Mouse (Mus musculus): ENCODE results near the gene Col25a1. TPM values are rescaled to one million over a fixed set of nuclear protein-coding genes. Genes with fewer than 3 reads are reported as not detected.

Col25a1 gene
- polyA plus RNA-seq, 1 experiment from 2014 or later: 3.4 TPM

GRCm38 (mm10) chr3:130633859-130634258 lies 502.6 kb downstream of the Col25a1 start:
- ATAC-seq (ENCODE audit: low FRiP score): no peak
- 78% methylated on average over 5 of the region's 5 CpGs for WGBS
- no peak overlapping the region for H3K4me2 ChIP-seq

DNA sequence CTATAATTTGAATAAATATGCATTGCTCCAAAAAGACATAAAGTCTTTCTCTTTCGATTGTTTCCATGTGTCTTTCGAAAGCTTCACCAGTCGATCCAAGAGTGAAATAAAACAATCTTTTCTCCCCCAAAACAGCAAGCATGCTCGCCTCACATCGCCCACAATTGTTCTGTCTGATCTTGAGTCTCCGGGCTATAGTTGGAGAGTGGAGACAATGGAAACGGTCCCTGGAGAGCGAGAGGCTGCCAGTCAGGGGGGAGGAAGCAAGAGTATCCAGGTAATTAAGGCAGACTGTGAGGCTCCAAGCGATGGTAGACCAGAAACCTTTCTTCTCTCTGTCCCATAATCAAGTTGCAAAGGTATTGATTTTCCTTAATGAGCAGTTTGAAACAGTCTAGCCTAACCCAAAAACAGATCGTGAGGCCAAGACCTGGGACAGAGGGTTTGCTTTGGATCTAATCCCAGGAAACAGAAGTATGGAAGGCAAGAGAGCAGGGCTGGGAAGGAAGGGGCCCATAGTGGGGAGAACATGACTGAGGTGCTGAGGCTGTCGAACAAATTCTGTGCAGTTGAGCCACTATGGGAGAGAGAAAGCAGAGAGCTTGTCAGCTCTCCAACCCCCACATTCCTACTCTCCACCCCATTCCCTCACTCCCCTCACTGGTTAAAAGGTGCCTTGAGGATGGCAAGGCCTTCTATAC lies 515.0 kb downstream of the Col25a1 start:
- Histone ChIP-seq H3K9ac (no peak overlapping the region), H3K27me3 (no peaks in the 10 kb centered on the region), H3K4me2 (no peak overlapping the region), H3K4me3 (no peak overlapping the region), H3K9me3 (0 out of 2 replicates have a peak, but pooled peaks cover 2% of the 10 kb centered on the region), H3K36me3 (no peaks in the 10 kb centered on the region), H3K4me1 (replicated peaks) (no peaks in the 10 kb centered on the region), H3K27ac (no peak overlapping the region)
- ATAC-seq (ENCODE audit: low FRiP score): no peak
- WGBS: 78% methylated on average over 11 of the region's 11 CpGs

More at GRCm38 (mm10) chr3:130633859-130634258, 502.6 kb downstream of the Col25a1 start:
- H3K36me3 ChIP-seq: no peaks in the 10 kb centered on the region
- H3K4me1 ChIP-seq (replicated peaks): no peaks in the 10 kb centered on the region
- no peak overlapping the region for H3K27ac ChIP-seq
- no peaks in the 10 kb centered on the region for H3K9me3 ChIP-seq
- H3K4me3 ChIP-seq: no peak overlapping the region
- H3K9ac ChIP-seq: no peak overlapping the region
- H3K27me3 ChIP-seq: no peaks in the 10 kb centered on the region

Other genes with a start within 250 kb of the Col25a1 start
- gene Casp6, start 230.1 kb upstream of the Col25a1 start, polyA plus RNA-seq (2015; fragmentation: Nextera tagmentation; extraction: Ambion mirVana): 36.5 and 38.7 TPM in 2 replicates
- gene Mcub, start 161.3 kb upstream of the Col25a1 start, polyA plus RNA-seq (2015; fragmentation: Nextera tagmentation; extraction: Ambion mirVana): 3.6 and 4.0 TPM in 2 replicates
- gene Sec24b, start 69.9 kb upstream of the Col25a1 start, polyA plus RNA-seq (2015; fragmentation: Nextera tagmentation; extraction: Ambion mirVana): 28.6 and 30.2 TPM in 2 replicates

All from hindbrain, embryonic 13.5 days (tissue).